Mouse (Mus musculus): Measurements from ENCODE around the gene Sorl1. TPM values are rescaled to one million over a fixed set of nuclear protein-coding genes. Genes with fewer than 3 reads are reported as not detected.

The Sorl1 gene
- total and polyA plus RNA-seq, 3 experiments = 2.5 to 12.3 (median 6.3) TPM

DNA sequence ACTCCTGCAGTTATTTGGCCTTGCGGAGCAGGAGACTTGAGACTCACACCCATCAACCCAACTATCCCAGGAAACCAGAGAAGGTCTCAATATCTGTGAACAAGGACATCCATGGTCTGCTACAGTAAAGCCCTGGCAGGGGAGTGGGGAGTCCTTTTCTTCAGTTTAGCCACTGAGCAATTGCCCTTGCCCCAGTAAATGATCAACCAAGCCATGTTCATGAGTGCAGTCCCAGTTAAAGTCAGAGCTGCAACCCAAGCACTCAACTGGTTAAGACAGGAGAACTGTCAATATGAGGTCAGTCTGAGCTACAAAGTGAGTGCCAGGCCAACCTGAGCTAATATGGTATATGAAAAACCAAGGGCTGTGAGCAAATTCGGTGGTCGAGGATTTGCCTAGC lies 140.8 kb downstream of the Sorl1 start:
- Histone ChIP-seq H3K27me3 (replicated peaks) (no peaks in the 10 kb centered on the region), H3K36me3 (replicated peaks in 1 of 2; ENCODE audit: control insufficient read depth in 1 of 2, insufficient read depth in 1 of 2, low read length in 1 of 2) (peaks cover 0 to 81% of the 10 kb centered on the region in 2 experiments), H3K79me2 (replicated peaks; ENCODE audit: control insufficient read depth, extremely low read depth, insufficient read depth, poor library complexity, severe bottlenecking) (no peaks in the 10 kb centered on the region), H3K4me3 (replicated peaks in 1 of 3; ENCODE audit: low read depth in 2 of 3, low read length in 2 of 3, poor library complexity in 1 of 3) (no peak overlapping the region), H3K9ac (ENCODE audit: insufficient read depth, low read depth) (no peak overlapping the region), H3K4me2 (ENCODE audit: insufficient read depth, low read depth, poor library complexity, severe bottlenecking) (no peak overlapping the region), H3K27ac (ENCODE audit: insufficient read depth, low read depth) (no peak overlapping the region), H3K9me3 (replicated peaks; ENCODE audit: low read length) (no peaks in the 10 kb centered on the region), H3K4me1 (ENCODE audit: control insufficient read depth in 1 of 2, insufficient read depth in 2 of 2) (peaks cover 0 to 32% of the 10 kb centered on the region in 2 experiments; a peak in 2 of 4 replicates)
- no peak for TF ChIP-seq CTCF (conservative IDR thresholded peaks at IDR 0.05 in 1 of 2, IDR thresholded peaks at IDR 0.05 in 1 of 2; ENCODE audit: low read depth in 2 of 2, low read length in 2 of 2)
- DNase-seq (ENCODE audit: extremely low read depth) = no peak
- dilution Hi-C loops (cut with MboI; ENCODE audit: extremely low pct_ligation_motif_present, extremely low pct_unique_long_range_greater_than_20kb, low sequenced_read_pairs) = no loop called here
- in situ Hi-C loops (cut with MboI; ENCODE audit: low pct_ligation_motif_present, low pct_unique_long_range_greater_than_20kb, low sequenced_read_pairs) = no loop called here

GRCm38 (mm10) chr9:41982760-41983159 lies 141.3 kb downstream of the Sorl1 start:
- H3K27ac ChIP-seq (ENCODE audit: insufficient read depth, low read depth) = no peak overlapping the region
- no peak for DNase-seq (ENCODE audit: extremely low read depth)
- no peaks in the 10 kb centered on the region for H3K27me3 ChIP-seq (replicated peaks)
- TF ChIP-seq ELF1 (IDR thresholded peaks at IDR 0.05; ENCODE audit: low read depth, low read length) = no peak
- TF ChIP-seq MAFK (IDR thresholded peaks at IDR 0.05; ENCODE audit: insufficient replicate concordance, low read length) = no peak
- TF ChIP-seq TCF12 (IDR thresholded peaks at IDR 0.05; ENCODE audit: low read depth, low read length) = no peak
- no peak for TF ChIP-seq UBTF (IDR thresholded peaks at IDR 0.05; ENCODE audit: low read depth, low read length)
- TF ChIP-seq ZNF384 (IDR thresholded peaks at IDR 0.05; ENCODE audit: low read depth, low read length) = no peak
- TF ChIP-seq MAX (IDR thresholded peaks at IDR 0.05; ENCODE audit: low read length) = no peak
- TF ChIP-seq NRF1 (IDR thresholded peaks at IDR 0.05; ENCODE audit: low read depth, low read length) = no peak
- no peak for TF ChIP-seq RCOR1 (conservative IDR thresholded peaks at IDR 0.05; ENCODE audit: low read depth, low read length)
- TF ChIP-seq MXI1 (IDR thresholded peaks at IDR 0.05; ENCODE audit: low read depth, low read length) = no peak
- no peak for TF ChIP-seq POLR2AphosphoS2 (IDR thresholded peaks at IDR 0.05; ENCODE audit: low read depth, low read length)
- TF ChIP-seq KAT2A (IDR thresholded peaks at IDR 0.05; ENCODE audit: insufficient replicate concordance, low read length) = no peak
- TF ChIP-seq EP300 (IDR thresholded peaks at IDR 0.05; ENCODE audit: low read length) = no peak
- no peak for TF ChIP-seq BHLHE40 (IDR thresholded peaks at IDR 0.05; ENCODE audit: low read depth, low read length)
- TF ChIP-seq MAZ (IDR thresholded peaks at IDR 0.05; ENCODE audit: low read depth, low read length) = no peak
- TF ChIP-seq USF2 (conservative IDR thresholded peaks at IDR 0.05; ENCODE audit: low read depth, low read length) = no peak
- no peak for TF ChIP-seq MEF2A (IDR thresholded peaks at IDR 0.05; ENCODE audit: borderline replicate concordance, low read depth, low read length)
- TF ChIP-seq HCFC1 (IDR thresholded peaks at IDR 0.05; ENCODE audit: low read depth, low read length) = no peak
- in situ Hi-C loops (cut with MboI; ENCODE audit: low pct_ligation_motif_present, low pct_unique_long_range_greater_than_20kb, low sequenced_read_pairs) (no loop called here), dilution Hi-C loops (cut with MboI; ENCODE audit: extremely low pct_ligation_motif_present, extremely low pct_unique_long_range_greater_than_20kb, low sequenced_read_pairs) (no loop called here)
- H3K9me3 ChIP-seq (replicated peaks; ENCODE audit: low read length) = peaks cover 2% of the 10 kb centered on the region
- no peaks in the 10 kb centered on the region for H3K79me2 ChIP-seq (replicated peaks; ENCODE audit: control insufficient read depth, extremely low read depth, insufficient read depth, poor library complexity, severe bottlenecking)
- H3K36me3 ChIP-seq (replicated peaks in 1 of 2; ENCODE audit: control insufficient read depth in 1 of 2, insufficient read depth in 1 of 2, low read length in 1 of 2) = peaks cover 0 to 81% of the 10 kb centered on the region in 2 experiments
- H3K4me2 ChIP-seq (ENCODE audit: insufficient read depth, low read depth, poor library complexity, severe bottlenecking) = no peak overlapping the region
- H3K4me1 ChIP-seq (ENCODE audit: control insufficient read depth in 1 of 2, insufficient read depth in 2 of 2) = peaks cover 0 to 32% of the 10 kb centered on the region in 2 experiments; a peak in 2 of 4 replicates
- no peak overlapping the region for H3K4me3 ChIP-seq (replicated peaks in 1 of 3; ENCODE audit: low read depth in 2 of 3, low read length in 2 of 3, poor library complexity in 1 of 3)
- no peak overlapping the region for H3K9ac ChIP-seq (ENCODE audit: insufficient read depth, low read depth)

Data from CH12.LX (cell line).